Mouse (Mus musculus): Measurements from ENCODE around the gene Gtf2i. TPM values are rescaled to one million over a fixed set of nuclear protein-coding genes. Genes with fewer than 3 reads are reported as not detected.
"Not testable (repeated sequence)": the region's sequence is repeated elsewhere in the genome, so short reads cannot be mapped to it uniquely, and the experiment has no call there.

The Gtf2i gene
- total RNA-seq (2014; fragmentation: Nextera tagmentation) (107 and 116 TPM in 2 replicates), total RNA-seq (2017) (42.8 and 45.5 TPM in 2 replicates)

GRCm38 (mm10) chr5:134314688-134315622 is at the start of gene Gtf2i:
Gene Gtf2i, minus strand, starts transcription at chr5:134314760.
- peak; percentile 83 for ATAC-seq (replicated peaks; ENCODE audit: low FRiP score, low TSS enrichment, poor library complexity, severe bottlenecking)

DNA sequence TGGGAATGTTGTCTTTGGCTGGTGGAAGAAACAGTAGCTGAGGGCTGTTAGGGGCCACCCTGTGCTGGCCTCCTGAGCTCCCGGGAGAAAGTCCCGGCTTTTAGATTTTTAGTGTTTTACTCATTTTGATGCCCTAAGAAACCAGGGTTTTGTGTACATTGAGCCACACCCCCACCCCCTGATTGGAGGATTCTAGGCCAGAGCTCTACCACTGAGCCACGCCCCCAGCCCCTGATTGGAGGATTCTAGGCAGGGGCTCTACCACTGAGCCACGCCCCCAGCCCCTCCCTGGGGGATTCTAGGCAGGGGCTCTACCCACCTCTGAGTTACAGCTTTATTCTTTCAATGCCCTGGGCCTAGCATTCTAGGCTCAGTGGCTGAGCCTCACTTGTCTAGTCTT is 44.5 kb upstream of the Gtf2i start:
- no peak for ATAC-seq (replicated peaks; ENCODE audit: low FRiP score, low TSS enrichment, poor library complexity, severe bottlenecking)

DNA sequence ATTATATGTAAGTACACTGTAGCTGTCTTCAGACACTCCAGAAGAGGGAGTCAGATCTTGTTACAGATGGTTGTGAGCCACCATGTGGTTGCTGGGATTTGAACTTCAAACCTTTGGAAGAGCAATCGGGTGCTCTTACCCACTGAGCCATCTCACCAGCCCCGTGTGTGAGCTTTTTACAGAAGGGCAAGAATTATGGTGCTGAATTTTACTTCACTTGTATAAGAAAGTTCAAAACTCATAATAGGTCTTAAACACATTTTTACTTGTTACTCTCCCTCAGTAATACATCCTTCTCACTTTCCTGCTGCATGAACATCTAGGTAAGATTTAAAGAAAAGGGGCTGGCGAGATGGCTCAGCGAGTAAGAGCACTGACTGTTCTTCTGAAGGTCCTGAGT is 40.8 kb upstream of the Gtf2i start:
- not testable (repeated sequence) for ATAC-seq (replicated peaks; ENCODE audit: low FRiP score, low TSS enrichment, poor library complexity, severe bottlenecking)

GRCm38 (mm10) chr5:134353117-134353516 is 38.6 kb upstream of the Gtf2i start:
- ATAC-seq (replicated peaks; ENCODE audit: low FRiP score, low TSS enrichment, poor library complexity, severe bottlenecking) = no peak

- ATAC-seq (replicated peaks; ENCODE audit: low FRiP score, low TSS enrichment, poor library complexity, severe bottlenecking) = no peak
Measured at GRCm38 (mm10) chr5:134352527-134353001, 38.0 kb upstream of the Gtf2i start.

DNA sequence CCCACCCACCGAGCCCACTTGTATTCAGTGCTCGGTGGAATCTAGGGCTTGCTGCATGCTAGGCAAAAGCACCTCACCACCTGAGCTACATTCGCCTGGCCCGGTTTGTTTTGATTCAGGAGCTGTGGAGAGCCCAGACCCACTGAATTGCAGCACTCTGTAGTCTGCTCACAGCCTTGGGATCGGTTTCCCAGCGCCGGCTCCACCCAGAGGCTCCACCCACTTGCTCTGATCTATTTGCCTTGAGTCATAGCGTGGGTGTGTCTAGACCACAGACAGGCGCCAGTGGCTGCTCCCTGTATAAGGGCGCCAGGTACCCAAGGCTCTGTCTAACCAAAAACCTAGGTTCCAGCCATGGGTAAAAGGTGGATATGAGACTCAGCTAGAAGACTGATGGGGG is 36.1 kb upstream of the Gtf2i start:
- peak; percentile 99 for ATAC-seq (replicated peaks; ENCODE audit: low FRiP score, low TSS enrichment, poor library complexity, severe bottlenecking)

- ATAC-seq (replicated peaks; ENCODE audit: low FRiP score, low TSS enrichment, poor library complexity, severe bottlenecking) = no peak
Measured at GRCm38 (mm10) chr5:134347066-134347465, 32.5 kb upstream of the Gtf2i start.

GRCm38 (mm10) chr5:134345449-134345848 is 30.9 kb upstream of the Gtf2i start:
- peak; percentile 58; the same call in 1 of the 2 replicates for ATAC-seq (replicated peaks; ENCODE audit: low FRiP score, low TSS enrichment, poor library complexity, severe bottlenecking)

DNA sequence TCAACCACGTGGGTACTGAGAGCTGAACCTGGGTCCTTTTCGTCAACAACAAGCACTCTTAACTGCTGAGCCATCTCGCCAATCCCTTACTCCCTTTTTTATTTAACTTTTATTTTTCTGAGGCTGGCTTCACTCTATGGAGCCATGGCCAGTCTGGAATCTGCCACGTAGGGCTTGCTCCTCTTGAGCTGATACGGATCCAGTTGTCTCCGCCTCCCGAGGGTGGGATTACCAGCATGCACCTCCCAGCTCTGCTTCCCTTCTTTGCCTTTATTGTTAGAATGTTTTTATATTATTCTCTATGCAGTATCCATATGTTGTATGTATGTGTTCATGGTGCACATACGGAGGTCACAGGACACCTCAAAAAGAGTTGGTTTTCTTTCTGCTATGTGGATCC is 29.5 kb upstream of the Gtf2i start:
- no peak for ATAC-seq (replicated peaks; ENCODE audit: low FRiP score, low TSS enrichment, poor library complexity, severe bottlenecking)

DNA sequence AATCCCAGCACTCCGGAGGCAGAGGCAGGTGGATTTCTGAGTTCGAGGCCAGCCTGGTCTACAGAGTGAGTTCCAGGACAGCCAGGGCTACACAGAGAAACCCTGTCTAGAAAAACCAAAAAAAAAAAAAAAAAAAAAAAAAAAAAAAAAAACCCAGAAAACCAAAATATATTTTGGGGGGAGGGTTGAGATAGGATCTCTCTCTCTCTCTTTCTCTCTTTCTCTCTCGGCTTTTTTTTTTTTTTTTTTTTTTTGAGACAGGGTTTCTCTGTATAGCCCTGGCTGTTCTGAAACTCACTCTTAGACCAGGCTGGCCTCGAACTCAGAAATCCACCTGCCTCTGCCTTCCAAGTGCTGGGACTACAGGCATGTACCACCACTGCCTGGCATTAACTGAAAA is 29.0 kb upstream of the Gtf2i start:
- not testable (repeated sequence) for ATAC-seq (replicated peaks; ENCODE audit: low FRiP score, low TSS enrichment, poor library complexity, severe bottlenecking)

- ATAC-seq (replicated peaks; ENCODE audit: low FRiP score, low TSS enrichment, poor library complexity, severe bottlenecking) = no peak
Measured at GRCm38 (mm10) chr5:134342503-134343205, 28.1 kb upstream of the Gtf2i start.

- no peak for ATAC-seq (replicated peaks; ENCODE audit: low FRiP score, low TSS enrichment, poor library complexity, severe bottlenecking)
Measured at GRCm38 (mm10) chr5:134341721-134342120, 27.2 kb upstream of the Gtf2i start.

DNA sequence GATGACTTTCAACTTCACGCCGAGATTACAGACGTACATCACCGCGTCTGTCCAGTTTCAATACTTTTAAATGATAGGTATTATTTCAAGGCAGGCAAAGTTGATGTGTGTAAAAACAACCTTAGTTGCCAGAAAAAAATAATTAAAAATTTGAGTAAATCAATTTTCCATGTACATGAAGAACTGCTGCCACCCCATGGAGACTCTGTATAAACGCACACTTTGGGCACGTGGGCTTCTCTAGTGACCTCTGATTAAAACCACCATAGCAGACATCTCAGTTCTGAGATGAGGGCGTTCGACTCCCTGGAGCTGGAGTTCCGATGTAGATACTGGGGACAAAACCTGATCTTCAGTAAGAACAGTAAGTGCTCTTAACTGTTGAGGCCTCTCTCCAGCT is 26.8 kb upstream of the Gtf2i start:
- ATAC-seq (replicated peaks; ENCODE audit: low FRiP score, low TSS enrichment, poor library complexity, severe bottlenecking) = peak; percentile 77

DNA sequence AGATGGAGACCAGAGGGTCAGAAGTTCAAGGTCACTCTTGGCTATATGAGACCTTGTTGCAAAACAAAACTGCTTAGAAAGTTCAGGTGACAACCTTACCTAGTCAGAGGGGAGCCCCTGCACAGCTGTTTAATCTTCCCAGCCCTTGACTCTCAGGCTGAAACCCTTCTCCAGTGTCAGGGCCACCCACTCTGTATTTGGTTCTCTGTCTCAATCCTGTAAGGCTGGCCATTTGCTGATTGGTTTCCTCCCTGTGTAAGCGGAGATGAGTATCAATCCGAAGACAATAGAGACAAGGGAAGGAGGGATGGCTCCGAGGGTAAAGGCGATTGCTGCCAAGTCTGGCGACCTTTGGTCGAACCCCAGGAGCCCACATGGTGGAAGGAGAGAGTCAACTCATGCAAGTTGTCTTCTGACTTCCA is 25.6 kb upstream of the Gtf2i start:
- ATAC-seq (replicated peaks; ENCODE audit: low FRiP score, low TSS enrichment, poor library complexity, severe bottlenecking) = no peak

- not testable (repeated sequence) for ATAC-seq (replicated peaks; ENCODE audit: low FRiP score, low TSS enrichment, poor library complexity, severe bottlenecking)
Measured at GRCm38 (mm10) chr5:134337012-134337411, 22.5 kb upstream of the Gtf2i start.

- no peak for ATAC-seq (replicated peaks; ENCODE audit: low FRiP score, low TSS enrichment, poor library complexity, severe bottlenecking)
Measured at GRCm38 (mm10) chr5:134332743-134333142, 18.2 kb upstream of the Gtf2i start.

DNA sequence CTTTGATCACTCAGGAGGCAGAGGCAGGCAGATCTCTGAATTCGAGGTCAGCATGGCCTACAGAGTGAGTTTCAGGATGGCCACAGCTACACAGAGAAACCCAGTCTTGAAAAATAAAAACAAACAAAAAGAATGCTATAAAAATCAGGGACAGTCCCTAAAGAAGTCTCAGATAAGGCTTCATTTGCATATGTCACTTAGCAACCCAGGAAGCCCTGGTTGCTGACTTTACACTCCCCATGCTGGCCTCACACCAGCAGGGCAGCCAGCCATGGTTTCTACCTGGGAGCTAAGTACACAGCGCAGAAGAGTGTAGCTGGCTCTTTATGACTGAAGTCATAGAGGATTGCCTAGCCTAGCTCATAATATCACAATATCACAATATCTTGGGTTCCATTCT is 15.5 kb upstream of the Gtf2i start:
- 0 out of 2 replicates have a peak, but pooled peaks have one; percentile 40 for ATAC-seq (replicated peaks; ENCODE audit: low FRiP score, low TSS enrichment, poor library complexity, severe bottlenecking)

DNA sequence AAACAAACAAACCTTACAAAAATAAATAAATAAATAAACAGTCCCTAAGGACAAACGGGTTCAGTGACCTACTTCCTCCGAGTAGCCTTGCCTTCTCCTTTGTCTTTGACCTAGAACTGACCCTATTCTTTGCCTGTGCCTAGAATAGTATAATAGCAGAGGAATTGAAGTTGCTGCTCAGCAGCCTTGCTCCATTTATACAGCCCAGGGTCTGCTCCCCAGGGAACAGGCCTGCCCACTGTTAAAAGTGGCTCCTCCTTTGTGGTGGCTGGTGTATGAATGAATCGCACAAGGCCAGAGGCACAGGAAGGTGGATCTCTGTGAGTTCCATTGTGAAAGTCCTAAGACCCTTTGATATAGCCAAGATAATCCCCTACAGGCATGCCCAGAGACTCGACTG is 14.8 kb upstream of the Gtf2i start:
- ATAC-seq (replicated peaks; ENCODE audit: low FRiP score, low TSS enrichment, poor library complexity, severe bottlenecking) = no peak

GRCm38 (mm10) chr5:134328482-134329001 is 14.0 kb upstream of the Gtf2i start:
- no peak for ATAC-seq (replicated peaks; ENCODE audit: low FRiP score, low TSS enrichment, poor library complexity, severe bottlenecking)
